Mouse (Mus musculus) c-Kit-negative CD71-positive TER-119-positive erythroid progenitor cells, embryonic 14.5 days (primary cell): ENCODE results near the gene Olfr1009.
"Not testable (repeated sequence)": the region's sequence is repeated elsewhere in the genome, so short reads cannot be mapped to it uniquely, and the experiment has no call there.

Source experiments
- DNase-seq: peaks from one replicate; pipeline ENCODE4 v3.0.0-alpha.2; 2013; ENCODE audit warnings: low read depth, low spot score

Olfr1009 gene

GRCm38 (mm10) chr2:85715119-85715518 lies at the start of gene Olfr1009:
TSS of gene Olfr1009 (plus strand) at chr2:85715419.
- no peak for DNase-seq

GRCm38 (mm10) chr2:85678667-85679066 lies 36.6 kb upstream of the Olfr1009 start, which contains the start of gene Olfr1006:
TSS of gene Olfr1006 (minus strand) at chr2:85678767.
- no peak for DNase-seq

GRCm38 (mm10) chr2:85689131-85689530 lies 26.1 kb upstream of the Olfr1009 start, which contains the start of gene Olfr1008:
TSS of gene Olfr1008 (plus strand) at chr2:85689431.
- no peak for DNase-seq

GRCm38 (mm10) chr2:85710680-85711079 lies 4.5 kb upstream of the Olfr1009 start:
- not testable (repeated sequence) for DNase-seq

GRCm38 (mm10) chr2:85711159-85711558 lies 4.1 kb upstream of the Olfr1009 start:
- DNase-seq, result no peak

- DNase-seq, result no peak
Observed at GRCm38 (mm10) chr2:85725793-85726192, 10.6 kb downstream of the Olfr1009 start.

- DNase-seq, result no peak
Observed at GRCm38 (mm10) chr2:85753822-85754221, 38.6 kb downstream of the Olfr1009 start.

- no peak for DNase-seq
Observed at GRCm38 (mm10) chr2:85762666-85763065, 47.4 kb downstream of the Olfr1009 start, which contains the start of gene Olfr1012. TSS of gene Olfr1012 (minus strand) at chr2:85762766.

- no peak for DNase-seq
Observed at GRCm38 (mm10) chr2:85766798-85767197, 51.6 kb downstream of the Olfr1009 start, which contains the start of gene Olfr1013. TSS of gene Olfr1013 (plus strand) at chr2:85767098.

- DNase-seq, result no peak
Observed at GRCm38 (mm10) chr2:85772413-85772812, 57.2 kb downstream of the Olfr1009 start, which contains the start of gene Olfr1014. TSS of gene Olfr1014 (plus strand) at chr2:85772713.
